Mouse (Mus musculus): ENCODE measurements around the gene Vtcn1. TPM values are rescaled to one million over a fixed set of nuclear protein-coding genes. Genes with fewer than 3 reads are reported as not detected.
"Not testable (repeated sequence)": the region's sequence is repeated elsewhere in the genome, so short reads cannot be mapped to it uniquely, and the experiment has no call there.

The Vtcn1 gene
- polyA plus RNA-seq, 1 experiment = 0.05 TPM

DNA sequence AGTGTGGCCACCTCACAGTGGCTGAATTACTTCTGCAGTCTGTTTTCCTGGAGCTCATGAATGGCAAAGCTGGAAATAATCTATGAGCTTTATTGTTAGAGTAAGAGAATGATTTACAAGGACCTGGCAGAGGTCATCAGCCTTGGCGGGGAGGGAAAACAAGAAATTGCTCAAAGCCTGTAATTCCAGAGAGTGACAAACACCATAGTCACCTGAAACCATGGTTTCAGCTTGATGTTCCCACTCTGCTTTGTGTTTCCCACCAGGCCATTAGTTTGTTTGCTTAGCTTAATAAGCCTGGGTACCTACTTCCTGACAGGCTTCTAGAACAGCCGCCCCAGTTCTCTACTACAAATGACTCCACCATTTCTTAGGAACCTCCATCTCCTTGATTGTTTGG is 14.8 kb upstream of the Vtcn1 start:
- no peak for TF ChIP-seq CTCF (IDR thresholded peaks at IDR 0.05; ENCODE audit: borderline replicate concordance, extremely low read depth, insufficient read depth, insufficient read length)
- TF ChIP-seq POLR2A (IDR thresholded peaks at IDR 0.05; ENCODE audit: borderline replicate concordance, extremely low read depth, insufficient read depth, insufficient read length, poor library complexity, severe bottlenecking) = no peak
- DNase-seq (ENCODE audit: low read depth) = no peak

DNA sequence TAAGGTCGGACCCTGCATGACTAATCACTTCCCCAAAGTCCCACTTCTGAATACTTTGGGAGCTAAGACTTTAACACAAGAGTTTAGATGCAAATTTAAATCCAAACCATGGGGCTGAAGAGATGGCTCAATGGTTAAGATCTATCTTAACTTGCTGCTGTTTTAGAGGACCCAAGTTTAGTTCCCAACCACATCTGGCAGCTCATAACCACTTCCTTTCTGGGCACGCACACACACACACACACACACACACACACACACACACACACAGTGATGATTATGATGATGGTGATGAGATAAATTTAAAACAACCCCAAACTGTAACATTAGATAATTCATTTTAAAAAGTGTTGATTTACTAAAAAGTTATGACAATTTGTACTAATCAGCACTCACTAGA is 13.4 kb upstream of the Vtcn1 start:
- DNase-seq (ENCODE audit: low read depth) = no peak
- TF ChIP-seq POLR2A (IDR thresholded peaks at IDR 0.05; ENCODE audit: borderline replicate concordance, extremely low read depth, insufficient read depth, insufficient read length, poor library complexity, severe bottlenecking) (no peak), CTCF (IDR thresholded peaks at IDR 0.05; ENCODE audit: borderline replicate concordance, extremely low read depth, insufficient read depth, insufficient read length) (no peak)

DNA sequence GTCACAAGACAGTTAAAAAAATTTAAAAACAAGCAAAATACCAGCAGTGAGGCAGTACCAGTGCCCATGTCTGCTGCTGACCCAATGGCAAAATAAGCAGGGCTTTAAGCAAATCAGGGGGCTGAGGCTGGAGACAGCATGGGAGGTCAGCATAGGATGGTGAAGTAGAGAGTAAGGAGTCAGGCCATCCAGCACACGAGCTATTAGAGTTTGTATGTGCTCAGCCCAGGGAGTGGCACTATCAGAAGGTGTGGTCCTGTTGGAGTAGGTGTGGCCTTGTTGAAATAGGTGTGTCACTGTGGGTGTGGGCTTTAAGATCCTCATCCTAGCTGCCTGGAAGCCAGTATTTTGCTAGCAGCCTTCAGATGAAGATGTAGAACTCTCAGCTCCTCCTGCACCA is 9.8 kb upstream of the Vtcn1 start:
- DNase-seq (ENCODE audit: low read depth) = not testable (repeated sequence)

DNA sequence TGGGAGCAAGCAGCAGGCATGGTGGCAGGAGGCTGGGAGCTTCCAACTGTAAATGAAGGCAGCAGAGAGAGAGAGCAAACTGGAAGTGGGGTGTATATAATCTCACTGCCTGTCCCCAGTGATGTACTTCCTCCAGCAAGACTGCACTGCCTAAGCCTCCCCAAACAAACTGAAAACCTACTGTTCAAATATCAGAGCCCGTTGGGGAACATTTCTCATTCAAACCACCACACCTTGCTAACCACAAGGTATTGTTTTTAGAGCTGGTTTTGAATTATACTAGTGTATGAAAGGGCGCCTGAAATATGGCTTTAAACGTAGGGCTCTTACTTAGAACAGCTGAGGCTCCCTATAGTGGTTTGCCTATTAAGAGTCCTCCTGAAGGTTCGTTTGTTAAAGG is 6.5 kb upstream of the Vtcn1 start:
- no peak for TF ChIP-seq POLR2A (IDR thresholded peaks at IDR 0.05; ENCODE audit: borderline replicate concordance, extremely low read depth, insufficient read depth, insufficient read length, poor library complexity, severe bottlenecking)
- TF ChIP-seq CTCF (IDR thresholded peaks at IDR 0.05; ENCODE audit: borderline replicate concordance, extremely low read depth, insufficient read depth, insufficient read length) = no peak
- DNase-seq (ENCODE audit: low read depth) = no peak

DNA sequence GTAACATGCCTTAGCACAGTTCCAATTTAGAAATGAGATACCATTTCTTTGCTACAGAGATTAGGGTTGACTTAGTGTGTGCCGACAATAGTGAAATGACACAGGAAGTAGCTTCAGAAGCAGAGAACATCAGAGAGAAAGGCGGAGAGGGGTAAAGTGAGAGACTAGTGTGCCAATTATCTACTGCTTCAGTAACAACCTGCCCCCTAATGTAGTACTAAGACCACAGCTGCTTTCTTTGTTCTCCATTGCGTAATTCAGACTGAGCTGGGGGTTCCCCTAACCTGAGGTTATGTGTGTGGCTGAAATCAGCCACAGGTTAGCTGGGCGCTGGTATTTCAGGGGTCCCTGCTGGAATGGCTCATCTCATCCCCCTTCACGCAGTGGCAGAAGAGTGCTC is 5.7 kb upstream of the Vtcn1 start:
- TF ChIP-seq CTCF (IDR thresholded peaks at IDR 0.05; ENCODE audit: borderline replicate concordance, extremely low read depth, insufficient read depth, insufficient read length) = no peak
- TF ChIP-seq POLR2A (IDR thresholded peaks at IDR 0.05; ENCODE audit: borderline replicate concordance, extremely low read depth, insufficient read depth, insufficient read length, poor library complexity, severe bottlenecking) = no peak
- no peak for DNase-seq (ENCODE audit: low read depth)

DNA sequence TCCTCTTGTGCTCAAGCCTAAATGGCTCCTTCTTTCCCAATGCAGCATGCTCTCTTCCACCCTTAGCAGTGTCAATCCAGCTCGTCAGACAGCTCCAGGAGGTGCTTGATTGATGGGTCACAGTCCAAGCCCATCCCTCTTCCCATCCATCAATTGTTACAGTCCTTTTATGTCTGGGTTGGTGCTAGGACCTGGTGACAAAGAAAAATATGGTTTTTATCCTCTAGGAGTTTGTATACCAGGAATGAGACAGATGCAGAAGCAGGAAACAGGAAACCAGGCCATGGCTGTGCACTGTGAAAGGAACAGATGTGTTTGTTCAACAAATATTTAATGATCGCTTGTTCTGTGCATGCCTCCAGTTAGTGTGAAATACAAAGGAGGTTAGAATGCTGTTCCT is 4.4 kb upstream of the Vtcn1 start:
- TF ChIP-seq POLR2A (IDR thresholded peaks at IDR 0.05; ENCODE audit: borderline replicate concordance, extremely low read depth, insufficient read depth, insufficient read length, poor library complexity, severe bottlenecking) (no peak), CTCF (IDR thresholded peaks at IDR 0.05; ENCODE audit: borderline replicate concordance, extremely low read depth, insufficient read depth, insufficient read length) (no peak)
- no peak for DNase-seq (ENCODE audit: low read depth)

DNA sequence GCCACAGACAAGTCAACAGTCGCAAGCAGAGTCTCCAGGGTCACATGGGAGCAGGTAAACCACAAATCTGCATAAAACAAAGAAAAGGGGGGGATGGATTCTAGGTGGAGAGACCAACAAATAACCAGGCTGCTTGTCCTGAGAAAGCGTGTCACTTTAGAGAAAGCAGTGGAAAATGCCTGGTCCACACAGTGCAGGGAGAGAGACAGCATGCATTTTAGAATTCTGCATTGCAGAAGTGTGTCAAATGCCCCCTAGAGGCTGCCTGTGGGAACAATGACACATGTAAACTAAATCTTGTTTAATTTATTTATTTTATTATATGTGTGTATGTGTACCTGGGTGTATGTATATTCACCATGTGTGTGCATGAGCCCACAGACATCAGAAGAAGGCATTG is 4.0 kb upstream of the Vtcn1 start:
- TF ChIP-seq POLR2A (IDR thresholded peaks at IDR 0.05; ENCODE audit: borderline replicate concordance, extremely low read depth, insufficient read depth, insufficient read length, poor library complexity, severe bottlenecking) = no peak
- TF ChIP-seq CTCF (IDR thresholded peaks at IDR 0.05; ENCODE audit: borderline replicate concordance, extremely low read depth, insufficient read depth, insufficient read length) = peak; percentile 55; the same call in 1 of the 2 replicates
- DNase-seq (ENCODE audit: low read depth) = peak; percentile 61

DNA sequence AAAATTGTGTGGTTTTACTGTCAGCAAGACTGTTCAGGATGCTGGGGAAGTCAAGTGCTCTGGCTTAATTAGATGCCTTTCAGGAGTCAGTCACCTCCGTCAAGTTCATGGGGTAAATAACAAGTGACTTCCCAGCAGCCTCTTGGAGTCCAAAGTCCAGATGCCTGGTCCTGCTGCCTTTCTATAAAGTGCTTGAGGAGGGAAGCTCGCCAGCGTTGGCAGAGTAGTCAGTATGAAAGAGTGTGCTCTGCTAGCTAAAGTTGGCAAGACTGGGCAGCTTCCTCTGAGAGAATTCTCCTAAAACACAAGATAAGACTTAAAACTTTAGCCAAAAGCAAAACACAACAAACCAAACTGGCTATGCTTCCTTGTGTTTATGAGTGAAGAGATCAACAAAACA is 18.5 kb downstream of the Vtcn1 start:
- TF ChIP-seq CTCF (IDR thresholded peaks at IDR 0.05; ENCODE audit: borderline replicate concordance, extremely low read depth, insufficient read depth, insufficient read length) (no peak), POLR2A (IDR thresholded peaks at IDR 0.05; ENCODE audit: borderline replicate concordance, extremely low read depth, insufficient read depth, insufficient read length, poor library complexity, severe bottlenecking) (no peak)
- DNase-seq (ENCODE audit: low read depth) = no peak

DNA sequence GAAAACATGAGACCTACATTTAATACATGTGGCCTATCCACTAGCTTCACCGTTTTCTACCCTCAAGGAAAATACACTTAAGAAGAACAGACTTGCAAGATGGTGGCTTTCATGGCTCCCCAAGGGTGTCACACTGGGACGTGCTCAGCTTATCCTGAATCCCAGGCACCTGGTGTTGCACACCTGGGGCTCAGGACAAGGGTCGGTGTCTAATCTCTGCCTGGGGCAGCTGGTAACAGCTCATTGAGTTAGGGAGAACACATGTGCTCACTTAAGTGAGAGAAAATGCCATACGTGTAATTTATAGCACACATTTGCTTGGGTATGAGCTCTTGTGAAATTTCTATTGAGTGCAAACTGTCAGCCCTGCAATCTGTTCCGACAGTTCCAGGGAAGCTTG is 19.1 kb downstream of the Vtcn1 start:
- DNase-seq (ENCODE audit: low read depth) = peak; percentile 20
- TF ChIP-seq CTCF (IDR thresholded peaks at IDR 0.05; ENCODE audit: borderline replicate concordance, extremely low read depth, insufficient read depth, insufficient read length) (no peak), POLR2A (IDR thresholded peaks at IDR 0.05; ENCODE audit: borderline replicate concordance, extremely low read depth, insufficient read depth, insufficient read length, poor library complexity, severe bottlenecking) (no peak)

DNA sequence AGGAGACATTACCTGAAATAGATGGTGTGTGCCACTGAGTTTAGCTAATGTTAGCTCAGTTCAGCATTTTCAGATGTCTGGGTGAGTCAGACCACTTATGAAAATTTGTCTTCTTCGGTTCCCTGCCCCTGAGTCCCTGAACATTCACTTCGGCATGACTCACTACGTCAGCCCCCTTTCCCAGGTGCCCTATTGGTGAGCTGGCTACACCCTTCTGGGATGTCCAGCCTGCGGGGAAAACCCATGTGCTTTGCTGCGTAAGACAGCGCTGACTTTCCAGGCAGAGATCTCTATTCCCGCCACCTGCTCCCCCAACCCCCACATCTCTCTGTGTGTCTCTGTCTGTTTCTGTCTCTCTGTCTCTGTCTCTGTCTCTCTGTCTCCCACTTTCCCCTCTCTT is 23.1 kb downstream of the Vtcn1 start:
- no peak for TF ChIP-seq POLR2A (IDR thresholded peaks at IDR 0.05; ENCODE audit: borderline replicate concordance, extremely low read depth, insufficient read depth, insufficient read length, poor library complexity, severe bottlenecking)
- TF ChIP-seq CTCF (IDR thresholded peaks at IDR 0.05; ENCODE audit: borderline replicate concordance, extremely low read depth, insufficient read depth, insufficient read length) = no peak
- DNase-seq (ENCODE audit: low read depth) = no peak

DNA sequence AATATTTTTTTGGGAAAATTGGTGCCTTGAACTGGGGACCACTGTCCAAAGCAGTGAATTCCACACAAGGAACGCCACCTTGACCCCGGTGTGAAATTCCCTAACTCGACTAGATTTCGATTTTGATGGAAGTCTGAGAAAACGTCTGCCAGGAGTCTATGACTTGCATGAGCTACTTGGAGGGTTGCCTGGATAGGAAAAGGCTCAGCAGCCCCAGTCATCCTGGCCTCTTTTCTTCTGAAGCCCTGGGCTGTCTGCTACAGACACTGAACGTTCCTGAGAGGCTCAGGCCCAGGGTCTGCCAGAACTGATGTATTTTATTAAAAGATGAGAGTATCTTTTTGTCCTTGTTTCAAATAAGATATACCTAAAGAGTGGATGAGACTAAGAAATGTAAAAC is 25.2 kb downstream of the Vtcn1 start:
- no peak for DNase-seq (ENCODE audit: low read depth)
- TF ChIP-seq POLR2A (IDR thresholded peaks at IDR 0.05; ENCODE audit: borderline replicate concordance, extremely low read depth, insufficient read depth, insufficient read length, poor library complexity, severe bottlenecking) = no peak

DNA sequence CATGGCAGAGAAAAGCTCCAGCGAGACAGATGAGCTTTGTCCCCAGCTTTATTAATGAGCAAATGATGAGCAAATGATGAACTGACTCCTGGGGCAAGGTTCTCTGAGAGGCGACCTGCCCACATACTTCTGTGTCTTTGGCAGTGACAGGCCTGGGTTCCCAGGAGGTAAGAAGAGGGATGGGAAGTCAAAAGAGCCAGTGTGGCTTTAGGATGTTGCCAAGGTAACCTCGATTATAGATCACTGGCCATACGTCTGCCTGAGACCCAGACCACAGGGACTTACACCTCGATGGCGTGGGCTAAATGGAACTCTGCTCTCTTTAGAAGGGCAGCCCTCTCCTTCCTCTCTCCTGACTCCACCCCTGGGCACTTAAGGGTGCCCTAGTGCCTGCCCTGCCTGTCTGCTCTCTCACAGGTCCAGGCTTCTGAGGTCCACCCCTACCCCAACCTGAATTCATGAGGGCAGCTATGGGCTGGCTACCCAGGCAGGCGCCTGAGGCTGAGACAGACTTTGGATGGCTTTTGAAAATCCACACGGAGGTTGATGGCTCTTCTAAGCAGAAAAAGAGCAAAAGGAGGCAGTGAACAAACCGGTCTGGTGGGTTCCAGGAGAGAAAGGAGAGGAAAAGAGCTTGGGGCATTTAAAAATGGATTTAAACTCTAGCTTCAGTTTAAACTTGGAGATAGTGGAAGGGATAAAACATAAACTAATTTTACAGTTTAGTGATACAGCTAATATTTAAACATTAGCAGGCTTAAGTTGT is 31.0 kb downstream of the Vtcn1 start:
- no peak for DNase-seq (ENCODE audit: low read depth)
- TF ChIP-seq CTCF (IDR thresholded peaks at IDR 0.05; ENCODE audit: borderline replicate concordance, extremely low read depth, insufficient read depth, insufficient read length) = no peak
- no peak for TF ChIP-seq POLR2A (IDR thresholded peaks at IDR 0.05; ENCODE audit: borderline replicate concordance, extremely low read depth, insufficient read depth, insufficient read length, poor library complexity, severe bottlenecking)

DNA sequence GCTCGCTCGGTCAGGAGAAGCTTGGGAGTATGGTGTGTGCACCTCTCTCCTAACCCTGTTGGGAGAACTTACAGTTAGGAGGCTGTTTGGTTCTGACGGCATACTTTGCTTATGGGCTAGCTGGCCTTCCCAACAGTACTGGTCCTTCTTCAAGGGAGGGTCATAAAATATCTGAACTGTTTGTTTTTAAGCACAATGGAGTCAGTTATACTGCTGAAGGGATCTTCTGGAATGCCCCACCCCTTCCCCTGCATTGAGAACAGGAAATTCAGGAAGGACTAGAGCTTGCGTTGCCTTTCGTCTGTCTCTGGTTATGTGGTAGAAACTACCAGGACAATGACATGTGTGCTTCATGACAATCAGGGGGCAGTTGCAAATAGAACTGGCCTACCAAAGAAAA is 31.9 kb downstream of the Vtcn1 start:
- DNase-seq (ENCODE audit: low read depth) = no peak
- TF ChIP-seq POLR2A (IDR thresholded peaks at IDR 0.05; ENCODE audit: borderline replicate concordance, extremely low read depth, insufficient read depth, insufficient read length, poor library complexity, severe bottlenecking) (no peak), CTCF (IDR thresholded peaks at IDR 0.05; ENCODE audit: borderline replicate concordance, extremely low read depth, insufficient read depth, insufficient read length) (no peak)
